Mouse (Mus musculus) bone marrow, adult 2 months (tissue): ENCODE results near the gene Asb12.

Experiments
- CTCF ChIP-seq: fragments of 200-500 bp; IDR thresholded peaks from 2 replicates; pipeline ENCODE4 v1.5.1; 2011; ENCODE audit warnings: low read length, control low read depth; ENCODE audit not compliant: control insufficient read depth, insufficient read depth
- POLR2A ChIP-seq: fragments of 200-500 bp; IDR thresholded peaks from 2 replicates; pipeline ENCODE4 v1.6.1; 2011; ENCODE audit warnings: low read depth, mild to moderate bottlenecking, control low read depth, low read length, borderline replicate concordance; ENCODE audit not compliant: control insufficient read depth

- TF ChIP-seq POLR2A, result no peak
- no peak for TF ChIP-seq CTCF
Observed at GRCm38 (mm10) chrX:95445141-95445540, 112.6 kb downstream of the Asb12 start.
